Mouse (Mus musculus): ENCODE results near the gene Med28.

The Med28 gene

GRCm38 (mm10) chr5:45513511-45513910, 6.5 kb upstream of the Med28 start:
- DNase-seq: no peak

- no peak for DNase-seq
These were observed 5.4 kb upstream of the Med28 start for GRCm38 (mm10) chr5:45514599-45514998.

- DNase-seq: no peak
These were observed 4.8 kb upstream of the Med28 start for GRCm38 (mm10) chr5:45515151-45515743.

- no peak for DNase-seq
These were observed 731 bp downstream of the Med28 start for GRCm38 (mm10) chr5:45520809-45521110.

GRCm38 (mm10) chr5:45521601-45522000, 1.6 kb downstream of the Med28 start:
- no peak for DNase-seq

GRCm38 (mm10) chr5:45525101-45525500, 5.1 kb downstream of the Med28 start:
- no peak for DNase-seq

GRCm38 (mm10) chr5:45526338-45526737, 6.3 kb downstream of the Med28 start:
- no peak for DNase-seq

- DNase-seq: peak in 1 of 2 experiments; percentile 7
These were observed 9.7 kb downstream of the Med28 start for GRCm38 (mm10) chr5:45529696-45530095.

- DNase-seq: peak; percentile 70 to 77
These were observed 14.5 kb downstream of the Med28 start for GRCm38 (mm10) chr5:45534319-45535098.

GRCm38 (mm10) chr5:45535177-45535576, 15.1 kb downstream of the Med28 start:
- no peak for DNase-seq

- no peak for DNase-seq
These were observed 19.5 kb downstream of the Med28 start for GRCm38 (mm10) chr5:45539502-45539901.

GRCm38 (mm10) chr5:45543374-45543773, 23.3 kb downstream of the Med28 start:
- DNase-seq: no peak

GRCm38 (mm10) chr5:45549586-45549985, 29.6 kb downstream of the Med28 start:
- no peak for DNase-seq

GRCm38 (mm10) chr5:45564054-45564453, 44.0 kb downstream of the Med28 start:
- no peak for DNase-seq

- no peak for DNase-seq
These were observed 45.8 kb downstream of the Med28 start for GRCm38 (mm10) chr5:45565829-45566228.

- DNase-seq: no peak
These were observed 52.8 kb downstream of the Med28 start for GRCm38 (mm10) chr5:45572816-45573215.

GRCm38 (mm10) chr5:45576716-45577115, 56.7 kb downstream of the Med28 start:
- DNase-seq: no peak

GRCm38 (mm10) chr5:45577376-45577775, 57.3 kb downstream of the Med28 start:
- DNase-seq: peak in 1 of 2 experiments; percentile 13

All from lung, postnatal 4 days (tissue).